Mouse (Mus musculus) thymus, adult 2 months (tissue): ENCODE results near the gene Timm9. TPM values are rescaled to one million over a fixed set of nuclear protein-coding genes. Genes with fewer than 3 reads are reported as not detected.
"Not testable (repeated sequence)": the region's sequence is repeated elsewhere in the genome, so short reads cannot be mapped to it uniquely, and the experiment has no call there.

Experiments used
- DNase-seq: peaks from one replicate; pipeline ENCODE4 v3.0.0; 2021
- H3K27ac ChIP-seq: fragments of 200-500 bp; 2 replicates; pipeline ENCODE4 v1.5.1; 2012; ENCODE audit warnings: low read length, control low read depth; ENCODE audit not compliant: control insufficient read depth, insufficient read depth
- H3K27me3 ChIP-seq: fragments of 200-500 bp; 2 replicates; pipeline ENCODE4 v1.6.1; 2012; ENCODE audit warnings: mild to moderate bottlenecking, low read length, moderate library complexity, mixed read lengths; ENCODE audit not compliant: control insufficient read depth, insufficient read depth
- H3K36me3 ChIP-seq: fragments of 200-500 bp; 2 replicates; pipeline ENCODE4 v1.6.1; 2012; ENCODE audit warnings: mild to moderate bottlenecking, low read length, moderate library complexity; ENCODE audit not compliant: control insufficient read depth, insufficient read depth
- H3K4me1 ChIP-seq: fragments of 200-500 bp; replicated peaks from 2 replicates; pipeline ENCODE4 v1.6.1; 2012; ENCODE audit warnings: low read length; ENCODE audit not compliant: control insufficient read depth, insufficient read depth
- H3K4me3 ChIP-seq: fragments of 200-500 bp; 2 replicates; pipeline ENCODE4 v1.5.1; 2012; ENCODE audit warnings: mild to moderate bottlenecking, low read length, control low read depth, moderate library complexity; ENCODE audit not compliant: control insufficient read depth, insufficient read depth
- CTCF ChIP-seq: fragments of 200-500 bp; IDR thresholded peaks from 2 replicates; pipeline ENCODE4 v1.5.1; 2012; ENCODE audit warnings: mild to moderate bottlenecking, control low read depth, low read length, moderate library complexity, borderline replicate concordance; ENCODE audit not compliant: control insufficient read depth, poor library complexity, insufficient read depth; ENCODE audit errors: extremely low read depth
- POLR2A ChIP-seq: fragments of 200-500 bp; IDR thresholded peaks from 2 replicates; pipeline ENCODE4 v1.6.1; 2012; ENCODE audit warnings: mild to moderate bottlenecking, low read length, control low read depth, moderate library complexity; ENCODE audit not compliant: control insufficient read depth, poor library complexity, insufficient read depth; ENCODE audit errors: extremely low read depth
- WGBS: fragments of 180-500 bp; shearing (Covaris S2); methylation state at CpG from one replicate; pipeline ENCODE4 v1.1.7; 2018; 5-methylcytosine and 5-hydroxymethylcytosine counted together
- polyA plus RNA-seq: library from polyadenylated mRNA; depleted of rRNA; stranded (reverse); fragments of >200 nt; gene quantifications from 2 replicates; pipeline ENCODE4 v1.2.3, GENCODE M21; 2012; rRNA removed

Timm9 gene
- polyA plus RNA-seq, 1 experiment = 15.7 TPM

- H3K4me1 ChIP-seq = peaks cover 8% of the 10 kb centered on the region
Observed at GRCm38 (mm10) chr12:71111331-71111730, 25.2 kb downstream of the Timm9 start, which contains the start of gene Tomm20l. Gene Tomm20l, plus strand, starts transcription at chr12:71111428.

DNA sequence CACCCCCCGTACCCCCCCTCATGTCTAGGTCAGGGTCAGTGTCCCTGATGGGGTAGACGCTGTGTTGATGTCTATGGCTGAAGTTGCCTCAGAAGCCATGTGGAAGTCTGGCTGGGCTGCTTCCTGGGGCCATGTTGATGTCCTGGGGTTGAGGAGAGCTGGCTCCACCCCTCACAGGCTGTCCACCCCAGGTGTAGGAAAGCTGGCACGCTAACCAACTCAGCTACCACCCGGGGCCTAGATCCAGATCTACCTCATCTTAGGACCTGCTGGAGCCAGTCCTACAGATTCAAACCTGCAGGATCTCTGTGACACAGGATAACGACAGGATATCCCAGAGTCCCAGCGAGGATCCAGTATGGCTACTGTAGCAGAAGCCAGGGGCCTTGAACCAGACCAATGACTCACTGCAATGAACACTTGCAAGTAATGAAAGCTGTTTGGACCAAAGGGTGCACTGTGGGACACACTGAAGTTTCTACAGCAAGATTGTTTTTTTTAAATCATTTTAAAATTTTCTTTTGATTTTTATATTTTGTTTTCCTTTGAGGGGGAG lies 29.2 kb downstream of the Timm9 start:
- TF ChIP-seq POLR2A (no peak), CTCF (no peak)
- 94% methylated on average over 6 of the region's 6 CpGs for WGBS
- DNase-seq = no peak
- Histone ChIP-seq H3K27me3 (no peaks in the 10 kb centered on the region), H3K4me1 (no peaks in the 10 kb centered on the region), H3K36me3 (no peaks in the 10 kb centered on the region), H3K27ac (no peak overlapping the region), H3K4me3 (no peak overlapping the region)

More at GRCm38 (mm10) chr12:71111331-71111730, 25.2 kb downstream of the Timm9 start, which contains the start of gene Tomm20l:
- Histone ChIP-seq H3K27me3 (no peaks in the 10 kb centered on the region), H3K36me3 (no peaks in the 10 kb centered on the region), H3K27ac (no peak within 1 kb of the TSS), H3K4me3 (no peak within 1 kb of the TSS)
- WGBS = 52% methylated on average over 33 of the region's 33 CpGs
- no peak for DNase-seq
- TF ChIP-seq POLR2A = no peak
- TF ChIP-seq CTCF = peak; percentile 23; the same call in 1 of the 2 replicates

- not testable (repeated sequence) for H3K27ac ChIP-seq, DNase-seq, H3K4me1 ChIP-seq, H3K36me3 ChIP-seq, H3K27me3 ChIP-seq, H3K4me3 ChIP-seq
- WGBS = 97% methylated on average over 4 of the region's 4 CpGs
Observed at GRCm38 (mm10) chr12:71104275-71104674, 32.2 kb downstream of the Timm9 start.

- H3K36me3 ChIP-seq = peaks cover 21% of the 10 kb centered on the region
- no peak overlapping the region for H3K27ac ChIP-seq
- no peak overlapping the region for H3K4me3 ChIP-seq
- WGBS = 96% methylated on average over 8 of the region's 8 CpGs
- no peaks in the 10 kb centered on the region for H3K27me3 ChIP-seq
- no peaks in the 10 kb centered on the region for H3K4me1 ChIP-seq
- TF ChIP-seq POLR2A = no peak
- no peak for TF ChIP-seq CTCF
- DNase-seq = no peak
Observed at GRCm38 (mm10) chr12:71086331-71086730, 50.2 kb downstream of the Timm9 start.

Other genes starting within 250 kb of the Timm9 start
- 39.0 and 41.8 TPM in 2 replicates for gene Actr10, start 198.8 kb downstream of the Timm9 start, polyA plus RNA-seq
- 28.2 and 35.6 TPM in 2 replicates for gene Psma3, start 162.1 kb downstream of the Timm9 start, polyA plus RNA-seq
- 7.5 and 8.1 TPM in 2 replicates for gene Arid4a, start 120.7 kb downstream of the Timm9 start, polyA plus RNA-seq
- not detected in 2 replicates for gene Tomm20l, start 25.3 kb downstream of the Timm9 start, polyA plus RNA-seq
- 6.6 and 7.0 TPM in 2 replicates for gene 2700049A03Rik, start 164 bp upstream of the Timm9 start, polyA plus RNA-seq
- 2.6 and 2.8 TPM in 2 replicates for gene Dact1, start 173.2 kb upstream of the Timm9 start, polyA plus RNA-seq